Mouse (Mus musculus): ENCODE data around the gene Hand2. TPM values are rescaled to one million over a fixed set of nuclear protein-coding genes. Genes with fewer than 3 reads are reported as not detected.

Gene Hand2
- total RNA-seq, 2 experiments from 2014 or later: not detected

GRCm38 (mm10) chr8:57360493-57360892 is 39.7 kb downstream of the Hand2 start:
- no peak for DNase-seq (ENCODE audit: extremely low spot score in 1 of 2, low spot score in 2 of 2)
- intact Hi-C loops (cut with DNase I): no loop called here

GRCm38 (mm10) chr8:57361003-57361805 is 40.4 kb downstream of the Hand2 start:
- no peak for DNase-seq (ENCODE audit: extremely low spot score in 1 of 2, low spot score in 2 of 2)
- intact Hi-C loops (cut with DNase I): no loop called here

DNA sequence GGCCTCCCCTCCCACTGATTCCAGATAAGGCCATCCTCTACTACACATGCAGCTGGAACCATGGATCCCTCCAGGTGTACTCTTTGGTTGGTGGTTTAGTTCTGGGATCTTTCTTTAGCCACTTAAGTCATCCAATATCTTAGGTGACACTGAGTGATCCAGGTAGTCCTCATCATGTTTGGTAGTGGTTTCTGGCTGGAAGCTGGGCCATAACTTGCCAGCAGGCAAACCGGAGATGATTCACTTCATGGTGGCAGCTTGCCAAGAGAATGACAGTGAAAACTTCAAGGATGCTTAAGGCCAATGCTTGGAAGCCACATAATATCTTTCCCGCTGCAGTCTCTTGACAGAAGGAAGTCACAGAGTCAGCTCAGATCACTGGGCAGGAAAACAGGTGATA is 42.1 kb downstream of the Hand2 start:
- DNase-seq (ENCODE audit: extremely low spot score in 1 of 2, low spot score in 2 of 2): no peak
- intact Hi-C loops (cut with DNase I): no loop called here

GRCm38 (mm10) chr8:57374044-57374443 is 53.3 kb downstream of the Hand2 start:
- intact Hi-C loops (cut with DNase I): no loop called here
- no peak for DNase-seq (ENCODE audit: extremely low spot score in 1 of 2, low spot score in 2 of 2)

Other genes with a start within 250 kb of the Hand2 start
- 10 to 100 TPM; 35.3 to 52.0 TPM for gene Scrg1, start 134.9 kb downstream of the Hand2 start, total RNA-seq (2021)
- 1 to 10 TPM; 5.7 to 7.2 TPM for gene Sap30, start 166.9 kb downstream of the Hand2 start, total RNA-seq (2021)
- gene Hmgb2, start 190.9 kb downstream of the Hand2 start, total RNA-seq (2021): 10 to 100 TPM; 13.1 to 15.5 TPM

Measured in left cerebral cortex, postnatal 10 days (tissue).